ENCODE assay signal across 19 mouse cellular contexts in the genomic region with DNA sequence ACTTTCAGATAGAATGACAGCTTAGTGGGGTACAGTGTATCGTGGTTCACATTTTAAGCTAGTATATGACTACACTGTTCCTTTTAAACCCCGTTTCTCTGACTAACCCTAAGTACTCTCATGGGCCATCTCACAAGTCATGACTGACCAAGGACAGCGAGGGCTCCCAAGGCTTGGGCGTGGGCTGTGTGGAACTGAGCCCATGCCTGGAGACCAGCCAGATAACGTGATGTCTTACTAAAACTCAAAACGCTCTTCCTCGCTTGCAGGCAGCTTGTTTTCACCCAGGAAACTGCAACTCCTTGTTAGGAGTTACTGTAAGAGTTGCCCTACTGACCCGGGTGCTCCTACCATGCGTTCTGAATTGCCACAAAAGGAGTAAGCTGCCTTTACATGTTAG. TPM values are rescaled to one million over a fixed set of nuclear protein-coding genes. Genes with fewer than 3 reads are reported as not detected.
DNase-seq lines count a peak whose midpoint lies in the region; ATAC-seq lines count a peak whose summit lies in the region.
"Had no signal": no experiment of that assay in that cellular context is flagged by ENCODE, and none has a peak within 500 bp of the region (broad histone marks: within the 10 kb centered on the region; RNA-seq: fewer than 3 reads in every experiment).

No protein-coding gene starts in this region.

- H3K4me3 ChIP-seq in hindbrain, embryonic 12.5 days, result no peak overlapping the region
- H3K4me3 ChIP-seq: heart, embryonic 15.5 days; kidney, embryonic 15.5 days; liver, embryonic 13.5 days; midbrain, embryonic 15.5 days had no signal

- H3K9me3 ChIP-seq in hindbrain, embryonic 12.5 days (replicated peaks), result no peaks in the 10 kb centered on the region
- H3K9me3 ChIP-seq: heart, embryonic 15.5 days; kidney, embryonic 15.5 days; liver, embryonic 13.5 days; midbrain, embryonic 15.5 days had no signal

- H3K27me3 ChIP-seq in hindbrain, embryonic 12.5 days, result no peaks in the 10 kb centered on the region
- H3K27me3 ChIP-seq: CH12.LX; heart, embryonic 15.5 days; kidney, embryonic 15.5 days; liver, embryonic 13.5 days; midbrain, embryonic 15.5 days had no signal

- H3K4me1 ChIP-seq in hindbrain, embryonic 12.5 days, result no peaks in the 10 kb centered on the region
- H3K4me1 ChIP-seq: kidney, embryonic 15.5 days; midbrain, embryonic 15.5 days had no signal

- no peak overlapping the region for H3K9ac ChIP-seq in hindbrain, embryonic 12.5 days
- H3K9ac ChIP-seq: heart, embryonic 15.5 days; kidney, embryonic 15.5 days; liver, embryonic 13.5 days; midbrain, embryonic 15.5 days had no signal

- WGBS in hindbrain, embryonic 12.5 days, result 93% methylated on average over 9 of the region's 9 CpGs

- peaks cover 80% of the 10 kb centered on the region for H3K36me3 ChIP-seq in hindbrain, embryonic 12.5 days

- no peak overlapping the region for H3K4me2 ChIP-seq in hindbrain, embryonic 12.5 days (replicated peaks)
- H3K4me2 ChIP-seq: heart, embryonic 15.5 days; kidney, embryonic 15.5 days; liver, embryonic 13.5 days; midbrain, embryonic 15.5 days had no signal

- ATAC-seq in hindbrain, embryonic 12.5 days (ENCODE audit: low FRiP score), result no peak
- ATAC-seq: activated CD4-positive, CD25-positive, alpha-beta regulatory T cell, adult 4 months; hindbrain, embryonic 16.5 days; midbrain, embryonic 15.5 days had no signal

- peak; percentile 6 for DNase-seq in lung, postnatal 10 days
- no peak for DNase-seq in lung, postnatal 14 days
- peak; percentile 88 for DNase-seq in adrenal gland, postnatal 14 days
- peak; percentile 49 for DNase-seq in gastrocnemius, postnatal 10 days
- DNase-seq in testis, postnatal 10 days (ENCODE audit: low spot score), result peak; percentile 76
- no peak for DNase-seq in layer of hippocampus, adult 18-20 months (ENCODE audit: low spot score in 2 of 2)
- DNase-seq: cerebellum, postnatal 25 days; layer of hippocampus, adult 9-11 months; left cerebral cortex, postnatal 4 days; liver, embryonic 13.5 days; retina, postnatal 1 day had no signal

- no peak overlapping the region for H3K27ac ChIP-seq in hindbrain, embryonic 12.5 days
- H3K27ac ChIP-seq: heart, embryonic 15.5 days; kidney, embryonic 15.5 days; liver, embryonic 13.5 days; macrophage; midbrain, embryonic 15.5 days had no signal

RNA-seq across cellular contexts. Expression of a gene that starts 32.5 kb away (rescaled TPM):
- 151 and 153 TPM in 2 replicates for total RNA-seq in adrenal gland, postnatal 14 days (2021)
- 100 to 1,000 TPM; 111 to 113 TPM for total RNA-seq in gastrocnemius, postnatal 10 days (2021)
- polyA plus RNA-seq in hindbrain, embryonic 12.5 days (2016; fragmentation: Nextera tagmentation; extraction: Ambion mirVana), result 88.6 and 88.9 TPM in 2 replicates
- total RNA-seq in layer of hippocampus, adult 18-20 months (2021), result 10 to 100 TPM; 91.8 to 99.3 TPM

Comparison
In these comparisons a context has a peak if more than half of its experiments do, and no peak if none do; other contexts are left out.
1. DNase-seq: peak in lung, postnatal 10 days (single experiment), adrenal gland, postnatal 14 days (single experiment), gastrocnemius, postnatal 10 days (single experiment) and testis, postnatal 10 days (single experiment); none in lung, postnatal 14 days (single experiment) and layer of hippocampus, adult 18-20 months (0 of 2).